Mouse (Mus musculus): ENCODE results near the gene Pcca.

The Pcca gene

GRCm38 (mm10) chr14:122859792-122860191 is 325.7 kb downstream of the Pcca start:
- DNase-seq: no peak

GRCm38 (mm10) chr14:122862623-122863022 is 328.5 kb downstream of the Pcca start:
- DNase-seq: peak in 1 of 2 experiments; percentile 18

- DNase-seq: no peak
Observed at GRCm38 (mm10) chr14:122865462-122866129, 331.5 kb downstream of the Pcca start.

GRCm38 (mm10) chr14:122867531-122868285 is 333.6 kb downstream of the Pcca start:
- DNase-seq: no peak

GRCm38 (mm10) chr14:122869831-122870230 is 335.7 kb downstream of the Pcca start:
- no peak for DNase-seq

GRCm38 (mm10) chr14:122871841-122872580 is 337.9 kb downstream of the Pcca start:
- no peak for DNase-seq

GRCm38 (mm10) chr14:122872612-122873011 is 338.5 kb downstream of the Pcca start:
- DNase-seq: no peak

GRCm38 (mm10) chr14:122875056-122875455 is 340.9 kb downstream of the Pcca start:
- no peak for DNase-seq

- DNase-seq: no peak
Observed at GRCm38 (mm10) chr14:122875636-122876035, 341.5 kb downstream of the Pcca start.

GRCm38 (mm10) chr14:122876163-122876562 is 342.0 kb downstream of the Pcca start:
- DNase-seq: peak; percentile 76 to 79

GRCm38 (mm10) chr14:122876723-122877122 is 342.6 kb downstream of the Pcca start:
- no peak for DNase-seq

GRCm38 (mm10) chr14:122877787-122878186 is 343.7 kb downstream of the Pcca start:
- no peak for DNase-seq

GRCm38 (mm10) chr14:122880291-122880690 is 346.2 kb downstream of the Pcca start:
- DNase-seq: no peak

GRCm38 (mm10) chr14:122881699-122882098 is 347.6 kb downstream of the Pcca start:
- DNase-seq: no peak

- no peak for DNase-seq
Observed at GRCm38 (mm10) chr14:122882201-122882639, 348.1 kb downstream of the Pcca start.

GRCm38 (mm10) chr14:122882795-122883409 is 348.8 kb downstream of the Pcca start:
- no peak for DNase-seq

GRCm38 (mm10) chr14:122883410-122883806 is 349.3 kb downstream of the Pcca start:
- DNase-seq: no peak

GRCm38 (mm10) chr14:122883821-122884584 is 349.9 kb downstream of the Pcca start:
- no peak for DNase-seq

GRCm38 (mm10) chr14:122885893-122886292 is 351.8 kb downstream of the Pcca start:
- DNase-seq: no peak

GRCm38 (mm10) chr14:122887278-122887677 is 353.2 kb downstream of the Pcca start:
- DNase-seq: no peak

GRCm38 (mm10) chr14:122887702-122888479 is 353.8 kb downstream of the Pcca start:
- DNase-seq: no peak

All from kidney, postnatal 25 days (tissue).